Mouse (Mus musculus) midbrain, postnatal 0 days (tissue): ENCODE results near the gene Pde6d. TPM values are rescaled to one million over a fixed set of nuclear protein-coding genes. Genes with fewer than 3 reads are reported as not detected.

Experiments used
- ATAC-seq: fragments of 200-750 bp; cut with Nextera tagmentation; 2 replicates; pipeline ENCODE4 v1.8.0; 2017; ENCODE audit warnings: moderate number of reproducible peaks, mild to moderate bottlenecking, moderate TSS enrichment, moderate library complexity; ENCODE audit not compliant: low FRiP score
- DNase-seq: peaks from one replicate; pipeline ENCODE4 v3.0.0-alpha.2; 2015; ENCODE audit warnings: low spot score
- H3K27ac ChIP-seq: fragments of 300-500 bp; sonication (generic); 2 replicates; pipeline ENCODE4 v1.5.1; 2014; ENCODE audit warnings: low read depth, mild to moderate bottlenecking, low read length, mixed read lengths
- H3K27me3 ChIP-seq: fragments of 300-500 bp; sonication (generic); 2 replicates; pipeline ENCODE4 v1.6.1; 2014; ENCODE audit warnings: low read length, control low read depth, mixed read lengths; ENCODE audit not compliant: insufficient read depth
- H3K36me3 ChIP-seq: fragments of 300-500 bp; sonication (generic); 2 replicates; pipeline ENCODE4 v1.6.1; 2014; ENCODE audit warnings: low read length, control low read depth, mixed read lengths; ENCODE audit not compliant: insufficient read depth
- H3K4me1 ChIP-seq: fragments of 300-500 bp; sonication (generic); 2 replicates; pipeline ENCODE4 v1.6.1; 2014; ENCODE audit warnings: mild to moderate bottlenecking, control low read depth, antibody characterized with exemption, low read length, mixed read lengths; ENCODE audit not compliant: insufficient read depth
- H3K4me2 ChIP-seq: fragments of 300-500 bp; sonication (generic); 2 replicates; pipeline ENCODE4 v1.6.1; 2014; ENCODE audit warnings: low read depth, mild to moderate bottlenecking, low read length, mixed read lengths; ENCODE audit not compliant: poor library complexity, severe bottlenecking
- H3K4me3 ChIP-seq: fragments of 300-500 bp; sonication (generic); 2 replicates; pipeline ENCODE4 v1.5.1; 2014; ENCODE audit warnings: low read depth, mild to moderate bottlenecking, low read length, moderate library complexity
- H3K9ac ChIP-seq: fragments of 300-500 bp; sonication (generic); replicated peaks from 2 replicates; pipeline ENCODE4 v1.6.1; 2014; ENCODE audit warnings: mild to moderate bottlenecking, low read length, moderate library complexity, mixed read lengths; ENCODE audit not compliant: poor library complexity, severe bottlenecking
- H3K9me3 ChIP-seq: fragments of 300-500 bp; sonication (generic); 2 replicates; pipeline ENCODE4 v1.6.1; 2016; ENCODE audit warnings: low read length, control low read depth
- CTCF ChIP-seq: IDR thresholded peaks from 2 replicates; pipeline ENCODE4 v1.5.1; 2016; ENCODE audit warnings: antibody characterized with exemption, mild to moderate bottlenecking
- WGBS: fragments of 180-500 bp; shearing (Covaris S2); extraction: QIAGEN DNeasy Blood & Tissue Kit; methylation state at CpG from one replicate; pipeline ENCODE4 v1.1.7; 2014; 5-methylcytosine and 5-hydroxymethylcytosine counted together
- polyA plus RNA-seq: library from polyadenylated mRNA; unstranded; fragments of >200 nt; fragmentation: Nextera tagmentation; extraction: Ambion mirVana; gene quantifications from 2 replicates; pipeline ENCODE4 v1.2.1, GENCODE M21; 2015
- total RNA-seq: library from RNA; depleted of rRNA; stranded (reverse); fragments of >200 nt; gene quantifications from 2 replicates; pipeline ENCODE4 v1.2.3, GENCODE M21; 2014

The Pde6d gene
- total and polyA plus RNA-seq, 2 experiments from 2014 or later: 48.1 to 124 TPM

- H3K4me3 ChIP-seq: peak overlapping the region; percentile 9; the same call in 1 of the 2 replicates
- peak; percentile 26 for DNase-seq
- ATAC-seq: 0 out of 2 replicates have a peak, but pooled peaks have one; percentile 1
Measured at GRCm38 (mm10) chr1:86531547-86532321, 50.7 kb downstream of the Pde6d start.

GRCm38 (mm10) chr1:86530871-86531546, 51.4 kb downstream of the Pde6d start:
- Histone ChIP-seq H3K4me1 (peaks cover 2% of the 10 kb centered on the region; the same call in 1 of the 2 replicates), H3K36me3 (no peaks in the 10 kb centered on the region), H3K27me3 (no peaks in the 10 kb centered on the region), H3K9me3 (no peaks in the 10 kb centered on the region), H3K4me3 (no peak overlapping the region), H3K9ac (no peak overlapping the region), H3K27ac (no peak overlapping the region), H3K4me2 (no peak overlapping the region)
- 18% methylated on average over 4 of the region's 4 CpGs for WGBS
- ATAC-seq (no peak), DNase-seq (peak; percentile 59)
- no peak for TF ChIP-seq CTCF

More at GRCm38 (mm10) chr1:86531547-86532321, 50.7 kb downstream of the Pde6d start:
- Histone ChIP-seq H3K4me2 (peak overlapping the region; percentile 13; the same call in 1 of the 2 replicates), H3K9me3 (no peaks in the 10 kb centered on the region), H3K27me3 (no peaks in the 10 kb centered on the region), H3K27ac (no peak overlapping the region), H3K9ac (no peak overlapping the region), H3K4me1 (peaks cover 2% of the 10 kb centered on the region; the same call in 1 of the 2 replicates), H3K36me3 (no peaks in the 10 kb centered on the region)
- TF ChIP-seq CTCF: no peak
- 8% methylated on average over 13 of the region's 13 CpGs for WGBS

- Histone ChIP-seq H3K9ac (0 out of 2 replicates have a peak overlapping the region, but pooled peaks have one; percentile 39), H3K4me2 (peak overlapping the region; percentile 83)
- TF ChIP-seq CTCF: no peak
Measured at GRCm38 (mm10) chr1:86529590-86529989, 52.8 kb downstream of the Pde6d start.

GRCm38 (mm10) chr1:86528571-86529180, 53.8 kb downstream of the Pde6d start:
- peak; percentile 45 for TF ChIP-seq CTCF
- ATAC-seq (no peak), DNase-seq (peak; percentile 67)
- Histone ChIP-seq H3K4me1 (peaks cover 9% of the 10 kb centered on the region), H3K4me2 (peak overlapping the region; percentile 83), H3K4me3 (peak overlapping the region; percentile 98), H3K9me3 (no peaks in the 10 kb centered on the region), H3K27ac (peak overlapping the region; percentile 100), H3K9ac (peak overlapping the region; percentile 100), H3K27me3 (no peaks in the 10 kb centered on the region), H3K36me3 (no peaks in the 10 kb centered on the region)
- WGBS: 1% methylated on average over 15 of the region's 15 CpGs

More at GRCm38 (mm10) chr1:86529590-86529989, 52.8 kb downstream of the Pde6d start:
- no peaks in the 10 kb centered on the region for H3K27me3 ChIP-seq
- peaks cover 2% of the 10 kb centered on the region; the same call in 1 of the 2 replicates for H3K4me1 ChIP-seq
- no peak for DNase-seq
- H3K9me3 ChIP-seq: no peaks in the 10 kb centered on the region
- no peak overlapping the region for H3K27ac ChIP-seq
- peak overlapping the region; percentile 98 for H3K4me3 ChIP-seq
- 39% methylated on average over 4 of the region's 4 CpGs for WGBS
- no peaks in the 10 kb centered on the region for H3K36me3 ChIP-seq
- no peak for ATAC-seq

- Histone ChIP-seq H3K27ac (peak overlapping the region; percentile 100), H3K9me3 (no peaks in the 10 kb centered on the region), H3K4me3 (peak overlapping the region; percentile 98), H3K9ac (peak overlapping the region; percentile 100), H3K36me3 (no peaks in the 10 kb centered on the region), H3K4me1 (peaks cover 9% of the 10 kb centered on the region), H3K27me3 (no peaks in the 10 kb centered on the region), H3K4me2 (peak overlapping the region; percentile 83)
- peak; percentile 89 for DNase-seq
- TF ChIP-seq CTCF: peak; percentile 88
- peak; percentile 14 for ATAC-seq
- WGBS: under 1% methylated on average over 85 of the region's 89 CpGs
Measured at GRCm38 (mm10) chr1:86527599-86528486, 54.6 kb downstream of the Pde6d start.
